Mouse (Mus musculus): ENCODE measurements at regions not wholly inside any gene's neighbourhood (a gene's known extent, or its start where the extent isn't known, plus 50 kb on each side); places are given as distances from the start of the nearest gene placed in this dataset.

GRCm38 (mm10) chr11:37582236-37582635, 346.5 kb upstream of the Tenm2 start:
- no peak for TF ChIP-seq CTCF (IDR thresholded peaks at IDR 0.05; ENCODE audit: low read depth)
- TF ChIP-seq EP300 (optimal IDR thresholded peaks at IDR 0.05), result no peak
